Mouse (Mus musculus) erythroblast, embryonic 14.5 days (primary cell): ENCODE measurements around the gene Syne1.

Source experiments
- GATA1 ChIP-seq: IDR thresholded peaks from 2 replicates; pipeline ENCODE4 v1.6.1; 2012; ENCODE audit warnings: low read length, inconsistent platforms, mixed read lengths
- TAL1 ChIP-seq: IDR thresholded peaks from 3 replicates; pipeline ENCODE4 v1.6.1; 2012; ENCODE audit warnings: low read length, inconsistent platforms, mixed read lengths

DNA sequence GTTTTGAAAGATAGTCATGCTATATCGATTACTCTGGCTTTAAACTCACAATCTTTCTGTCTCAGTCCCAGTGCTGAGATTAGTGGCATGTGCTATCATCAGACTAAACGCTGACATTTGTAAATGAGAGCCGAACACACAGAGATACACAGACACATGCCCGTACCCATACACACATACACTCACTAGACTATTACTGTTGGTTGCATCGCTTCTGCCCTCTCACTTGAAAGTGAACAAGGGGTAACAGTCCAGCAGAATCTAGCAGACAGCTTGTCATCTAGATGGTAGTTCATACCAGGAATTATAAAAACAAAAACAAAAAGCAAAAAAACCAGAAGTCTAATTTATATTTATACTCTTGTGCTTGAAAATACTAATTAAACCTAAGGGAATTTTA is 355.0 kb downstream of the Syne1 start:
- TF ChIP-seq GATA1 (no peak), TAL1 (no peak)
